Mouse (Mus musculus) fat pad, adult 2 months (tissue): Measurements from ENCODE around the gene Fam25c.
"Not testable (repeated sequence)": the region's sequence is repeated elsewhere in the genome, so short reads cannot be mapped to it uniquely, and the experiment has no call there.

Experiments
- DNase-seq: peaks from one replicate; pipeline ENCODE4 v3.0.0-alpha.2; 2011; ENCODE audit warnings: low read depth, low spot score; ENCODE audit errors: extremely low read depth

Gene Fam25c

GRCm38 (mm10) chr14:34364254-34365146 lies 9.3 kb upstream of the Fam25c start:
- not testable (repeated sequence) for DNase-seq

- no peak for DNase-seq
Measured at GRCm38 (mm10) chr14:34363490-34364253, 8.4 kb upstream of the Fam25c start.

- DNase-seq = no peak
Measured at GRCm38 (mm10) chr14:34362726-34363445, 7.7 kb upstream of the Fam25c start.

- no peak for DNase-seq
Measured at GRCm38 (mm10) chr14:34362135-34362534, 6.9 kb upstream of the Fam25c start.

GRCm38 (mm10) chr14:34360251-34360650 lies 5.0 kb upstream of the Fam25c start:
- no peak for DNase-seq

- no peak for DNase-seq
Measured at GRCm38 (mm10) chr14:34359676-34360244, 4.5 kb upstream of the Fam25c start.

- no peak for DNase-seq
Measured at GRCm38 (mm10) chr14:34357671-34358455, 2.6 kb upstream of the Fam25c start.

GRCm38 (mm10) chr14:34354456-34354855 lies 777 bp downstream of the Fam25c start:
- DNase-seq = no peak

- DNase-seq = no peak
Measured at GRCm38 (mm10) chr14:34353326-34353725, 1.9 kb downstream of the Fam25c start.

- DNase-seq = no peak
Measured at GRCm38 (mm10) chr14:34352523-34352922, 2.7 kb downstream of the Fam25c start.

GRCm38 (mm10) chr14:34351660-34352059 lies 3.6 kb downstream of the Fam25c start:
- DNase-seq = no peak

- no peak for DNase-seq
Measured at GRCm38 (mm10) chr14:34349007-34349406, 6.2 kb downstream of the Fam25c start.

GRCm38 (mm10) chr14:34348301-34348700 lies 6.9 kb downstream of the Fam25c start:
- no peak for DNase-seq

GRCm38 (mm10) chr14:34347084-34347483 lies 8.1 kb downstream of the Fam25c start:
- DNase-seq = no peak

- DNase-seq = no peak
Measured at GRCm38 (mm10) chr14:34345771-34346566, 9.3 kb downstream of the Fam25c start.

- no peak for DNase-seq
Measured at GRCm38 (mm10) chr14:34344361-34344760, 10.9 kb downstream of the Fam25c start.

GRCm38 (mm10) chr14:34343078-34343477 lies 12.2 kb downstream of the Fam25c start:
- DNase-seq = no peak

- no peak for DNase-seq
Measured at GRCm38 (mm10) chr14:34341993-34342392, 13.2 kb downstream of the Fam25c start.

GRCm38 (mm10) chr14:34339446-34339845 lies 15.8 kb downstream of the Fam25c start:
- no peak for DNase-seq
